Mouse (Mus musculus) ES-CJ7 (cell line): Measurements from ENCODE around the gene Zfp867.

Experiments used
- DNase-seq: peaks from one replicate; pipeline ENCODE4 v3.0.0; 2011; ENCODE audit warnings: low read depth, low spot score

Gene Zfp867

GRCm38 (mm10) chr11:59460459-59460858 lies 11.8 kb downstream of the Zfp867 start:
- DNase-seq = no peak

DNA sequence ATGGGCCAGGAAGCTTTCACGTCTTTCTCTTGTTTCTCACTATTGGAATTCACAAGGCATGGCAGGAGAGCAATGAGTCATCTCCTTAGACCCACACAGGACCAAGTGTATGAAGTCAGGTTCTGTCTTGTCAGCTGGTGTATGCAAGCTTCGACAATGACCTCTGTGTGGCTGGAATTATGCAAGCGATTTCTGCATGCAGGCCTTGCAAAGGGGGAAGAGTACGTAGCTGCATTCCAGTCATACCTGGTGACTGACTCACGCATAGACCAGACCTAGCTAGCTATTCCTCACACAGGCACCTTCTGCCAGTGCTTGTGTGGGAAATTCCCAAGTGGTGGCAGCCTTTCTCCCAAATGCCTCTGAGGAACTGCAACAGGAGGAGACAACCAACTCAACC lies 13.3 kb downstream of the Zfp867 start:
- DNase-seq = peak; percentile 86

DNA sequence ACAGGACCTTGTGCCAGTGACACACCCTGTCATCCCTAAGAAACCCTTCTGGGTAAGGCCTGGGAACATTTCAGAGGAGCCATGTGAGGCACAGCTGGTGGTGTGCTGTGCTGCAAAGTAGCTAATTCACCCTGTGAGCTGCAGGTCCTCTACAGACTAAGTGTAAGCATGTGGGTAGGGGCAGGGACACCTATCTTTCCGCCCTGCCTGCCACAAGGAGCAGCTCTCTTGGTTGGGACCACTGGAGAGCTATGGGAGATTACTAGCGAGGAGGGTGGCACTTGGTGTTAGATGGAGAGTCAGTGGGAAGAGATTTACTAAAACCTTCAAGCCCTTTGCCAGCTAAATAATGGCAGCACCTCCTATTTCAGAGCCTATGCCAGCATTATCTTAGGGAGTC lies 15.4 kb downstream of the Zfp867 start:
- no peak for DNase-seq

- no peak for DNase-seq
Observed at GRCm38 (mm10) chr11:59456346-59456745, 15.9 kb downstream of the Zfp867 start.

- DNase-seq = no peak
Observed at GRCm38 (mm10) chr11:59451086-59451485, 21.2 kb downstream of the Zfp867 start, which contains the start of gene Snap47. Gene Snap47 (minus strand): TSS chr11:59451186.

GRCm38 (mm10) chr11:59450230-59450771 lies 22.0 kb downstream of the Zfp867 start:
- peak; percentile 29 for DNase-seq

DNA sequence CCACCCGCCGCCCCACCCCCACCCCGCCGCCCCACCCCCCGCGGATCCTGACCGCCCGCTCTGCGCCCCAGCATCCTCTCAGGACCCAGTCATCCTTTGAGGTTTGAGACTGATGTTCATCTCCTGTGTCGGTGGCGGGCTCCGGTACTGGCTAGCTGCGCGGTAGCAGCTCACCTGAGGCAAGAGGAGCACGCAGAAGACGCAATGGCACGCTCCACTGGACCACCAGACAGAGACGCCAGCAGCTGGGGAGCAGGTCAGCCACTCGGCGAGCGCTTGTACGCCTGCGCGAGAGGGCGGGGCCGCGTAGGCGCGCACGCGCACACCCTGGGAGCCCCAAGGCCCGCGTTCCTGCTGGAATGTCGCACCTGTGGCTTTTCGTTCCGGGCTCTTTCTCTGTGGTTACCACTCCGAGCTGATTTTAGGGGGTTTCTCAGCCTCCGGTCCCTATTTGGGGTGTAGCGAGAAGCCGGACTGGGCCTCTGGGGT lies 22.5 kb downstream of the Zfp867 start, which contains the start of gene Jmjd4:
Jmjd4 (plus strand) TSS at position 305 of the 489 bp plus-strand sequence.
- peak; percentile 97 for DNase-seq

- DNase-seq = peak; percentile 43
Observed at GRCm38 (mm10) chr11:59443102-59443501, 29.2 kb downstream of the Zfp867 start.

DNA sequence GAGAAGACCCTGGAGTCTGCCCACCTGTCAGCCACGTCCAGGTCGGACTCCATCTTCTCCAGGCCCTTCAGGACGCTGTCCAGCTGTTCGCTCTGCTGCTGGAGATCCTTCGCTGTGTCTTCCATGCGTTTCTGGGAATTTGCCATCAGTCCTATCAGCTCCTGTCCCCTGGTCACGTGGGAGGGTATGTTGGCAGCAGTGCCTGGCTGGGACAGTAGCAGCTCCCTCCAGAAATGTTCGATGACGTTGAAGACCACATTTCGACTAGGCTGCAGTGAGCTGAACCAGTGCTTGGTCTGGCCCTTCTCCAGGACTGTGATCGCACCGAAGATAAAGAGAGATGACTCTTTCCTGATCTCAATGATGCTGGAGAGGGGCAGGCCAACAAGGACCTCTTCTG lies 34.3 kb downstream of the Zfp867 start:
- DNase-seq = no peak

- no peak for DNase-seq
Observed at GRCm38 (mm10) chr11:59432261-59432660, 40.0 kb downstream of the Zfp867 start.

GRCm38 (mm10) chr11:59429959-59430358 lies 42.3 kb downstream of the Zfp867 start:
- no peak for DNase-seq

GRCm38 (mm10) chr11:59428057-59428660 lies 44.1 kb downstream of the Zfp867 start:
- no peak for DNase-seq

GRCm38 (mm10) chr11:59425671-59426101 lies 46.6 kb downstream of the Zfp867 start:
- DNase-seq = peak; percentile 41

- no peak for DNase-seq
Observed at GRCm38 (mm10) chr11:59423010-59423588, 49.2 kb downstream of the Zfp867 start.

DNA sequence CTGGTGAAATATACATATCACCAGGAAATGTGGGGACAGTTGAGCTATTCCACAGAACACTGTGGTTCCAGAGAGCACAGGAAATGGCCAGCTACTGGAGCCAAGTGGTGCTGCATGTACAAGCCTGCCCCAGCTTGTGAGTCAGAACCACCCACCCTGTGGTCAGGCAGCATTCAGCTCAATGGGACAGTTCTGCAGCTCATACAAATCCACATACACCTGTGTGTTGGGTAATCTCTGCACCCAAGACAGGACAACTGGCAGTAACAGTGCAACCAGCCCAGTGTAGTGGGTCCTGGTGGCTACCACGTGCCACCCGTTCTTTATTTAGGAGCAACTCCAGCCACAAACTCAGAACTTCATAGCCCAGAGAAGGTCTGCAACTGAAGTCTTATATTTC lies 50.3 kb downstream of the Zfp867 start:
- DNase-seq = no peak

DNA sequence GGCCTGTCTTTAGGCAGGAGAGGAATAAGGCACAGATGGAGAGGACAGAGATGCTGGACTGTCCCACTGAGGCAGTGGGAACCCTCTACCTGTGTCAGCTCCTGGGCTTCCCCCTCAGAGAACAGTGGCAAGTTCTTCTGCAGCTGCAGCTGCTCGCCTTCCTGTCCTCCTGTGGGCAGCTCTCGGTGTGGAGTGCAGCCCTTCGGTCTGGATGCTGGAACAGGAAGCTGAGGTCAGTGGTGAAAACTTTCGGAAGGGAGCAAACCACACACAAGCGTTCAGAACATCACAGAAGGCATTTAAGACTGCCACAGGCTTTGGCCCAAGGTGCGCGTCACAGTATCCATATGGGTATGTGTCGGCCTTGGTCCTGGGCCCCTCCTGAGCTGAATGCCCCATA lies 50.8 kb downstream of the Zfp867 start:
- DNase-seq = no peak

- no peak for DNase-seq
Observed at GRCm38 (mm10) chr11:59418708-59419107, 53.6 kb downstream of the Zfp867 start.

GRCm38 (mm10) chr11:59412999-59413863 lies 59.0 kb downstream of the Zfp867 start:
- no peak for DNase-seq

GRCm38 (mm10) chr11:59412058-59412457 lies 60.2 kb downstream of the Zfp867 start:
- no peak for DNase-seq
